Mouse (Mus musculus) cerebellum, postnatal 36 days (tissue): Measurements from ENCODE around the gene Trappc6b.
"Not testable (repeated sequence)": the region's sequence is repeated elsewhere in the genome, so short reads cannot be mapped to it uniquely, and the experiment has no call there.

Source experiments
- DNase-seq, 2 experiments: peaks; one replicate each; pipeline ENCODE4 v3.0.0; 2021 to 2022; ENCODE audit warnings: mixed read lengths in 2 of 2

The Trappc6b gene

GRCm38 (mm10) chr12:59060993-59061595 is at the start of gene Trappc6b:
TSS of gene Trappc6b (minus strand) at chr12:59061472.
- peak; percentile 75 to 76 for DNase-seq

- DNase-seq: no peak
Observed at GRCm38 (mm10) chr12:59107926-59108325, 46.7 kb upstream of the Trappc6b start.

GRCm38 (mm10) chr12:59106491-59106890 is 45.2 kb upstream of the Trappc6b start:
- no peak for DNase-seq

GRCm38 (mm10) chr12:59105914-59106313 is 44.6 kb upstream of the Trappc6b start:
- DNase-seq: no peak

GRCm38 (mm10) chr12:59104771-59105170 is 43.5 kb upstream of the Trappc6b start:
- no peak for DNase-seq

GRCm38 (mm10) chr12:59095104-59096025 is 34.1 kb upstream of the Trappc6b start, which contains the start of gene Mia2:
TSS of gene Mia2 (plus strand) at chr12:59095799.
- no peak for DNase-seq

- no peak for DNase-seq
Observed at GRCm38 (mm10) chr12:59093543-59093942, 32.3 kb upstream of the Trappc6b start.

GRCm38 (mm10) chr12:59086171-59086570 is 24.9 kb upstream of the Trappc6b start:
- no peak for DNase-seq

- no peak for DNase-seq
Observed at GRCm38 (mm10) chr12:59084446-59084845, 23.2 kb upstream of the Trappc6b start.

- DNase-seq: no peak
Observed at GRCm38 (mm10) chr12:59080461-59080860, 19.2 kb upstream of the Trappc6b start.

- DNase-seq: no peak
Observed at GRCm38 (mm10) chr12:59077883-59078282, 16.6 kb upstream of the Trappc6b start.

GRCm38 (mm10) chr12:59076996-59077395 is 15.7 kb upstream of the Trappc6b start:
- DNase-seq: no peak

GRCm38 (mm10) chr12:59074052-59074451 is 12.8 kb upstream of the Trappc6b start:
- DNase-seq: no peak

GRCm38 (mm10) chr12:59072286-59072685 is 11.0 kb upstream of the Trappc6b start:
- no peak for DNase-seq

GRCm38 (mm10) chr12:59068791-59069190 is 7.5 kb upstream of the Trappc6b start:
- DNase-seq: no peak

- no peak for DNase-seq
Observed at GRCm38 (mm10) chr12:59067095-59067494, 5.8 kb upstream of the Trappc6b start.

GRCm38 (mm10) chr12:59066448-59067077 is 5.3 kb upstream of the Trappc6b start, which contains the start of gene Pnn:
TSS of gene Pnn (plus strand) at chr12:59066884.
- peak; percentile 96 to 97 for DNase-seq

GRCm38 (mm10) chr12:59065776-59066175 is 4.5 kb upstream of the Trappc6b start:
- DNase-seq: no peak

- DNase-seq: no peak
Observed at GRCm38 (mm10) chr12:59064837-59065236, 3.6 kb upstream of the Trappc6b start.

- DNase-seq: no peak
Observed at GRCm38 (mm10) chr12:59060322-59060721, 950 bp downstream of the Trappc6b start.

- not testable (repeated sequence) for DNase-seq
Observed at GRCm38 (mm10) chr12:59058242-59058641, 3.0 kb downstream of the Trappc6b start.

GRCm38 (mm10) chr12:59056222-59056621 is 5.0 kb downstream of the Trappc6b start:
- no peak for DNase-seq

GRCm38 (mm10) chr12:59055196-59055850 is 5.9 kb downstream of the Trappc6b start:
- DNase-seq: no peak
